Mouse (Mus musculus) neural tube, embryonic 13.5 days (tissue): Measurements from ENCODE around the gene Ctps. TPM values are rescaled to one million over a fixed set of nuclear protein-coding genes. Genes with fewer than 3 reads are reported as not detected.

Experiments
- ATAC-seq: fragments of 200-750 bp; cut with Nextera tagmentation; 2 replicates; pipeline ENCODE4 v1.8.0; 2017; ENCODE audit warnings: low read depth, mild to moderate bottlenecking, moderate TSS enrichment, moderate library complexity
- H3K27ac ChIP-seq: fragments of 300-500 bp; sonication (generic); replicated peaks from 2 replicates; pipeline ENCODE4 v1.5.1; 2015; ENCODE audit warnings: moderate library complexity, mild to moderate bottlenecking, inconsistent platforms
- H3K27me3 ChIP-seq: fragments of 300-500 bp; sonication (generic); 2 replicates; pipeline ENCODE4 v1.6.1; 2015; ENCODE audit warnings: mild to moderate bottlenecking, inconsistent platforms
- H3K36me3 ChIP-seq: fragments of 300-500 bp; sonication (generic); 2 replicates; pipeline ENCODE4 v1.6.1; 2015; ENCODE audit warnings: mild to moderate bottlenecking, inconsistent platforms
- H3K4me1 ChIP-seq: fragments of 300-500 bp; sonication (generic); replicated peaks from 2 replicates; pipeline ENCODE4 v1.6.1; 2015; ENCODE audit warnings: inconsistent platforms
- H3K4me2 ChIP-seq: fragments of 300-500 bp; sonication (generic); 2 replicates; pipeline ENCODE4 v1.6.1; 2015; ENCODE audit warnings: inconsistent platforms, mild to moderate bottlenecking, moderate library complexity
- H3K4me3 ChIP-seq: fragments of 300-500 bp; sonication (generic); 2 replicates; pipeline ENCODE4 v1.5.1; 2015; ENCODE audit warnings: mild to moderate bottlenecking, inconsistent platforms
- H3K9ac ChIP-seq: fragments of 300-500 bp; sonication (generic); 2 replicates; pipeline ENCODE4 v1.6.1; 2015; ENCODE audit warnings: moderate library complexity, mild to moderate bottlenecking, inconsistent platforms
- H3K9me3 ChIP-seq: fragments of 300-500 bp; sonication (generic); 2 replicates; pipeline ENCODE4 v1.6.1; 2016; ENCODE audit warnings: inconsistent platforms
- WGBS: fragments of 180-500 bp; shearing (Covaris S2); methylation state at CpG from one replicate; pipeline ENCODE4 v1.1.7; 2015; 5-methylcytosine and 5-hydroxymethylcytosine counted together
- polyA plus RNA-seq: library from polyadenylated mRNA; unstranded; fragments of >200 nt; fragmentation: Nextera tagmentation; extraction: Ambion mirVana; gene quantifications from 2 replicates; pipeline ENCODE4 v1.2.1, GENCODE M21; 2015

Gene Ctps
- polyA plus RNA-seq, 1 experiment from 2014 or later: 73.8 TPM

DNA sequence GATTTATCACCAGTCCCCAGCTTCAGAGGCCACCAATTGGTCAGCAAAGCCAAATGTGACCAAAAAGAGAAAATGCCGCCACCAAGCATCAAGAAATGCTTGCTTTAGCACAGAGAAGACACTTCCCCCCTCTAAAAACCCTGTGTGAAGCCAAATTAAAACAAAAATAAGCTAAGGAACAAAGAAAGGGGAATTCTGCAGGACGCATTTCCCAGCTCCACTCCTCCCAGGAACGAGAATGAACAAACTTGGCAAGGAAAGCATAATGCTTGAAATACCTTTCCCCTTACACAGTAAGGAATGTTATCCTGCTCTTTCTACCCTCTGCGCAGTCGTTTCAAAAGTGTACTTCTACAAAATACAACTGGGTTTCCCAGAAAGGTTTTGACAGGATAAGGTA, 2.1 kb downstream of the Ctps start:
- ATAC-seq: no peak
- Histone ChIP-seq H3K27ac (0 out of 2 replicates have a peak overlapping the region, but pooled peaks have one; percentile 3), H3K4me3 (0 out of 2 replicates have a peak overlapping the region, but pooled peaks have one; percentile 75), H3K36me3 (peaks cover 19% of the 10 kb centered on the region), H3K27me3 (no peaks in the 10 kb centered on the region), H3K9ac (peak overlapping the region; percentile 94), H3K9me3 (no peaks in the 10 kb centered on the region), H3K4me1 (peaks cover 49% of the 10 kb centered on the region), H3K4me2 (peak overlapping the region; percentile 79)
- 39% methylated on average over 5 of the region's 5 CpGs for WGBS

GRCm38 (mm10) chr4:120565726-120566125, 4.3 kb downstream of the Ctps start:
- Histone ChIP-seq H3K27ac (no peak overlapping the region), H3K4me1 (peaks cover 41% of the 10 kb centered on the region), H3K4me3 (no peak overlapping the region), H3K4me2 (no peak overlapping the region), H3K27me3 (no peaks in the 10 kb centered on the region), H3K9me3 (no peaks in the 10 kb centered on the region), H3K9ac (no peak overlapping the region), H3K36me3 (peaks cover 40% of the 10 kb centered on the region)
- no peak for ATAC-seq
- WGBS: 78% methylated on average over 2 of the region's 2 CpGs

DNA sequence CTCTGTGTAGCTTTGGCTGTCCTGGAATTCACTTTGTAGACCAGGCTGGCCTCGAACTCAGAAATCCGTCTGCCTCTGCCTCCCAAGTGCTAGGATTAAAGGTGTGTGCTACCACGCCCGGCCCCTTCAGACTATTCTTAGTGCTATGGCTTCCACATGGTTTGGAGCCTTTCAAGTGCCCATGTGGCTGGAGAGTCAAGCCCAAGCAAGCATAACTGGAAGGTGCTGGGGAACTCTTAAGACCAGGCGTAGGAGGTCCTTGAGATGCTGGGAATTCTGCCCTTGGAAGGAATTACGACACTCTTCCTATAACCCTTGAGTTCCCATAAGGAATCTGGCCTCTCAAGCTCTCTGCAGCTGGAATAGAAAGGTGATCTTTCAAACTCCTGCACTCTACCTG, 13.5 kb downstream of the Ctps start:
- Histone ChIP-seq H3K4me3 (no peak overlapping the region), H3K27me3 (no peaks in the 10 kb centered on the region), H3K9ac (no peak overlapping the region), H3K4me2 (no peak overlapping the region), H3K36me3 (peaks cover 94% of the 10 kb centered on the region), H3K27ac (no peak overlapping the region), H3K4me1 (no peaks in the 10 kb centered on the region), H3K9me3 (no peaks in the 10 kb centered on the region)
- WGBS: 94% methylated on average over 6 of the region's 6 CpGs
- no peak for ATAC-seq

- Histone ChIP-seq H3K9ac (no peak overlapping the region), H3K4me1 (no peaks in the 10 kb centered on the region), H3K36me3 (peaks cover 98% of the 10 kb centered on the region), H3K4me2 (no peak overlapping the region), H3K27me3 (no peaks in the 10 kb centered on the region), H3K4me3 (no peak overlapping the region), H3K9me3 (no peaks in the 10 kb centered on the region), H3K27ac (no peak overlapping the region)
- ATAC-seq: no peak
- 79% methylated on average over 1 of the region's 1 CpGs for WGBS
Measured at GRCm38 (mm10) chr4:120544896-120545295, 25.2 kb downstream of the Ctps start.

DNA sequence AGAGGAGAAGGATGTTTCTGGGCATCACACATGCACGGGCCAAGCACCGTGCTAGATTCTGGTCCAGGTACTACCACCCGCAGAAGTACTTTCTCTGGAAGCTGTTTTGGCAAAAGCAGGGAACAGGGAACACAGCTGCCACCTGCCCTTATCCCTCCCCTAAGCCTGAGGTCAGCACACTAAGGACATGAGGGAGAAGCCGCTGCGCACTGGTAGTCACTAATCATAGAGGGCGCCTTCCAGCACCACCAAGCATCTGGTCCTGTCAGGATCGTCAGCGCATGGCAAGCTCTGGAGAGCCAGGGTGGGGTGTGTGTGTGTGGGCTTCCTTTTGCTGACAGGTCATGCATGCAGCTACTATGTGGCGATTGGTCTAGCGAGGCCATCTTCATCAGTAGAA, 31.4 kb downstream of the Ctps start:
- Histone ChIP-seq H3K4me2 (no peak overlapping the region), H3K36me3 (peaks cover 78% of the 10 kb centered on the region), H3K9ac (no peak overlapping the region), H3K4me1 (no peaks in the 10 kb centered on the region), H3K9me3 (no peaks in the 10 kb centered on the region), H3K4me3 (no peak overlapping the region), H3K27me3 (no peaks in the 10 kb centered on the region), H3K27ac (no peak overlapping the region)
- 91% methylated on average over 10 of the region's 10 CpGs for WGBS
- no peak for ATAC-seq

GRCm38 (mm10) chr4:120531986-120532385, 38.1 kb downstream of the Ctps start, which contains the start of gene Slfnl1:
Gene Slfnl1, plus strand, starts transcription at chr4:120532231.
- no peak for ATAC-seq
- Histone ChIP-seq H3K27me3 (no peaks in the 10 kb centered on the region), H3K4me2 (no peak within 1 kb of the TSS), H3K4me1 (no peaks in the 10 kb centered on the region), H3K36me3 (peaks cover 76% of the 10 kb centered on the region), H3K27ac (no peak within 1 kb of the TSS), H3K9me3 (no peaks in the 10 kb centered on the region), H3K4me3 (no peak within 1 kb of the TSS), H3K9ac (no peak within 1 kb of the TSS)
- WGBS: 89% methylated on average over 6 of the region's 6 CpGs

GRCm38 (mm10) chr4:120528171-120528570, 41.9 kb downstream of the Ctps start:
- H3K4me2 ChIP-seq: no peak overlapping the region
- 88% methylated on average over 9 of the region's 9 CpGs for WGBS
- H3K27ac ChIP-seq: no peak overlapping the region
- H3K4me1 ChIP-seq: no peaks in the 10 kb centered on the region
- peaks cover 89% of the 10 kb centered on the region for H3K36me3 ChIP-seq
- no peak overlapping the region for H3K9ac ChIP-seq
- ATAC-seq: no peak
- no peaks in the 10 kb centered on the region for H3K9me3 ChIP-seq
- H3K27me3 ChIP-seq: no peaks in the 10 kb centered on the region
- H3K4me3 ChIP-seq: no peak overlapping the region

DNA sequence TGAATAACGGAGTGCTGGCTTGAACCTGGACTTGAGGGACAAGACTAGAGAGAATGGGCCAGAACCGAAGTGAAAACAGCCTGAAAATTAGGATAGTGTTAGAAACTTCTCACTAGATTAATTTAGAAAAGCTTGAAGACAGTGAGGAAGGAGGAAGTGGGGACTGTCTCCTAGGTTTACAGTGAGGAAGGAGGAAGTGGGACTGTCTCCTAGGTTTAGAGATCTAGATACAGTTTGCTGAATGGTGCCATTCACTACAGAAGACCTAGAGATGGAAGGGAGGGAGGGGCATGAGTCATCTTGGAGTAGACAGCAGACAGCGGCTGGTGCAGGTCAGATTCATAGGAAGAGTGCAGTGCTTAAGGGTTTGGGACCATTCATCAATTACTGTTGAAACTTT, 47.0 kb downstream of the Ctps start:
- no peak overlapping the region for H3K9ac ChIP-seq
- no peak overlapping the region for H3K27ac ChIP-seq
- H3K4me2 ChIP-seq: no peak overlapping the region
- H3K9me3 ChIP-seq: no peaks in the 10 kb centered on the region
- peaks cover 88% of the 10 kb centered on the region for H3K36me3 ChIP-seq
- ATAC-seq: no peak
- H3K27me3 ChIP-seq: no peaks in the 10 kb centered on the region
- no peak overlapping the region for H3K4me3 ChIP-seq
- 93% methylated on average over 3 of the region's 3 CpGs for WGBS
- no peaks in the 10 kb centered on the region for H3K4me1 ChIP-seq

GRCm38 (mm10) chr4:120522351-120522750, 47.7 kb downstream of the Ctps start:
- H3K4me2 ChIP-seq: no peak overlapping the region
- H3K27ac ChIP-seq: no peak overlapping the region
- H3K4me3 ChIP-seq: no peak overlapping the region
- H3K36me3 ChIP-seq: peaks cover 88% of the 10 kb centered on the region
- no peak overlapping the region for H3K9ac ChIP-seq
- no peaks in the 10 kb centered on the region for H3K27me3 ChIP-seq
- ATAC-seq: no peak
- H3K4me1 ChIP-seq: no peaks in the 10 kb centered on the region
- no peaks in the 10 kb centered on the region for H3K9me3 ChIP-seq
- WGBS: 90% methylated on average over 4 of the region's 4 CpGs

- no peaks in the 10 kb centered on the region for H3K4me1 ChIP-seq
- 82% methylated on average over 5 of the region's 5 CpGs for whole genome bisulfite sequencing
- no peak for ATAC-seq
- H3K27ac ChIP-seq: no peak overlapping the region
- no peaks in the 10 kb centered on the region for H3K9me3 ChIP-seq
- no peak overlapping the region for H3K9ac ChIP-seq
- H3K36me3 ChIP-seq: peaks cover 92% of the 10 kb centered on the region
- H3K4me2 ChIP-seq: no peak overlapping the region
- H3K27me3 ChIP-seq: no peaks in the 10 kb centered on the region
- no peak overlapping the region for H3K4me3 ChIP-seq
Measured at GRCm38 (mm10) chr4:120521761-120522160, 48.3 kb downstream of the Ctps start.

GRCm38 (mm10) chr4:120517335-120517734, 52.7 kb downstream of the Ctps start:
- H3K4me1 ChIP-seq: no peaks in the 10 kb centered on the region
- no peaks in the 10 kb centered on the region for H3K27me3 ChIP-seq
- no peak overlapping the region for H3K4me2 ChIP-seq
- no peak overlapping the region for H3K27ac ChIP-seq
- H3K9ac ChIP-seq: no peak overlapping the region
- 88% methylated on average over 4 of the region's 4 CpGs for WGBS
- no peak overlapping the region for H3K4me3 ChIP-seq
- H3K36me3 ChIP-seq: peaks cover 69% of the 10 kb centered on the region
- no peak for ATAC-seq
- H3K9me3 ChIP-seq: no peaks in the 10 kb centered on the region

- Histone ChIP-seq H3K9me3 (no peaks in the 10 kb centered on the region), H3K27me3 (no peaks in the 10 kb centered on the region), H3K4me3 (no peak overlapping the region), H3K4me2 (no peak overlapping the region), H3K27ac (no peak overlapping the region), H3K36me3 (peaks cover 65% of the 10 kb centered on the region), H3K9ac (no peak overlapping the region), H3K4me1 (no peaks in the 10 kb centered on the region)
- no peak for ATAC-seq
- WGBS: 93% methylated on average over 7 of the region's 7 CpGs
Measured at GRCm38 (mm10) chr4:120516907-120517306, 53.2 kb downstream of the Ctps start.

- Histone ChIP-seq H3K9me3 (no peaks in the 10 kb centered on the region), H3K4me2 (no peak overlapping the region), H3K4me1 (no peaks in the 10 kb centered on the region), H3K27ac (no peak overlapping the region), H3K27me3 (no peaks in the 10 kb centered on the region), H3K4me3 (no peak overlapping the region), H3K36me3 (peaks cover 61% of the 10 kb centered on the region), H3K9ac (no peak overlapping the region)
- ATAC-seq: no peak
- 98% methylated on average over 7 of the region's 7 CpGs for WGBS
Measured at GRCm38 (mm10) chr4:120516491-120516890, 53.6 kb downstream of the Ctps start.
